Mouse (Mus musculus) kidney, postnatal 0 days (tissue): Measurements from ENCODE around the gene Ccm2l. TPM values are rescaled to one million over a fixed set of nuclear protein-coding genes. Genes with fewer than 3 reads are reported as not detected.

ENCODE experiments used
- ATAC-seq: fragments of 200-750 bp; cut with Nextera tagmentation; replicated peaks from 2 replicates; pipeline ENCODE4 v1.8.0; 2017; ENCODE audit warnings: low read depth, moderate number of reproducible peaks, moderate TSS enrichment, moderate library complexity; ENCODE audit not compliant: low FRiP score
- DNase-seq: peaks from one replicate; pipeline ENCODE4 v3.0.0-alpha.2; 2016; ENCODE audit warnings: low spot score
- H3K27ac ChIP-seq: fragments of 300-500 bp; sonication (generic); 2 replicates; pipeline ENCODE4 v1.5.1; 2014; ENCODE audit warnings: mild to moderate bottlenecking
- H3K27me3 ChIP-seq: fragments of 300-500 bp; sonication (generic); 2 replicates; pipeline ENCODE4 v1.6.1; 2014; ENCODE audit warnings: low read length, mixed read lengths; ENCODE audit not compliant: insufficient read depth
- H3K36me3 ChIP-seq: fragments of 300-500 bp; sonication (generic); 2 replicates; pipeline ENCODE4 v1.6.1; 2014; ENCODE audit warnings: low read length, mixed read lengths; ENCODE audit not compliant: insufficient read depth
- H3K4me1 ChIP-seq: fragments of 300-500 bp; sonication (generic); replicated peaks from 2 replicates; pipeline ENCODE4 v1.6.1; 2014; ENCODE audit warnings: antibody characterized with exemption, low read length, mixed read lengths; ENCODE audit not compliant: insufficient read depth
- H3K4me2 ChIP-seq: fragments of 300-500 bp; sonication (generic); 2 replicates; pipeline ENCODE4 v1.6.1; 2014; ENCODE audit warnings: mild to moderate bottlenecking, low read length, moderate library complexity, mixed read lengths
- H3K4me3 ChIP-seq: fragments of 300-500 bp; sonication (generic); replicated peaks from 2 replicates; pipeline ENCODE4 v1.5.1; 2014; ENCODE audit warnings: low read depth, low read length
- H3K9ac ChIP-seq: fragments of 300-500 bp; sonication (generic); 2 replicates; pipeline ENCODE4 v1.6.1; 2014; ENCODE audit warnings: low read depth, low read length
- H3K9me3 ChIP-seq: fragments of 300-500 bp; sonication (generic); replicated peaks from 2 replicates; pipeline ENCODE4 v1.6.1; 2016; ENCODE audit warnings: low read length, inconsistent platforms, mixed read lengths
- CTCF ChIP-seq: IDR thresholded peaks from 2 replicates; pipeline ENCODE4 v1.5.1; 2016; ENCODE audit warnings: antibody characterized with exemption, low read depth, mild to moderate bottlenecking, moderate library complexity
- WGBS: fragments of 180-500 bp; shearing (Covaris S2); extraction: QIAGEN DNeasy Blood & Tissue Kit; methylation state at CpG from one replicate; pipeline ENCODE4 v1.1.7; 2014; 5-methylcytosine and 5-hydroxymethylcytosine counted together
- polyA plus RNA-seq: library from polyadenylated mRNA; unstranded; fragments of >200 nt; fragmentation: Nextera tagmentation; extraction: Ambion mirVana; gene quantifications from 2 replicates; pipeline ENCODE4 v1.2.1, GENCODE M21; 2015

Ccm2l gene
- polyA plus RNA-seq, 1 experiment from 2014 or later: 3.4 TPM

GRCm38 (mm10) chr2:153125875-153126274, 60.1 kb downstream of the Ccm2l start:
- no peak overlapping the region for H3K9ac ChIP-seq
- no peak overlapping the region for H3K4me2 ChIP-seq
- no peak for TF ChIP-seq CTCF
- no peak for DNase-seq
- H3K36me3 ChIP-seq: no peaks in the 10 kb centered on the region
- WGBS: 50% methylated on average over 5 of the region's 5 CpGs
- H3K27ac ChIP-seq: no peak overlapping the region
- H3K4me1 ChIP-seq: no peaks in the 10 kb centered on the region
- no peaks in the 10 kb centered on the region for H3K9me3 ChIP-seq
- H3K27me3 ChIP-seq: no peaks in the 10 kb centered on the region
- ATAC-seq: no peak
- H3K4me3 ChIP-seq: no peak overlapping the region

GRCm38 (mm10) chr2:153131019-153131418, 65.3 kb downstream of the Ccm2l start:
- TF ChIP-seq CTCF: peak; percentile 64
- Histone ChIP-seq H3K4me1 (no peaks in the 10 kb centered on the region), H3K27me3 (no peaks in the 10 kb centered on the region), H3K4me2 (no peak overlapping the region), H3K36me3 (no peaks in the 10 kb centered on the region), H3K27ac (no peak overlapping the region), H3K4me3 (no peak overlapping the region), H3K9me3 (no peaks in the 10 kb centered on the region), H3K9ac (no peak overlapping the region)
- ATAC-seq (no peak), DNase-seq (peak; percentile 33)
- WGBS: 26% methylated on average over 6 of the region's 6 CpGs

Other genes with a start within 250 kb of the Ccm2l start
- 95.6 and 98.7 TPM in 2 replicates for gene Bcl2l1, start 234.2 kb upstream of the Ccm2l start, polyA plus RNA-seq
- gene Tpx2, start 218.0 kb upstream of the Ccm2l start, polyA plus RNA-seq: 37.3 and 41.4 TPM in 2 replicates
- 0.14 and 0.21 TPM in 2 replicates for gene Mylk2, start 154.6 kb upstream of the Ccm2l start, polyA plus RNA-seq
- 9.4 and 10.4 TPM in 2 replicates for gene Foxs1, start 132.7 kb upstream of the Ccm2l start, polyA plus RNA-seq
- gene Dusp15, start 114.3 kb upstream of the Ccm2l start, polyA plus RNA-seq: 6.9 and 8.8 TPM in 2 replicates
- gene Ttll9, start 103.5 kb upstream of the Ccm2l start, polyA plus RNA-seq: 0.64 and 0.75 TPM in 2 replicates
- gene Pdrg1, start 50.5 kb upstream of the Ccm2l start, polyA plus RNA-seq: 103 and 109 TPM in 2 replicates
- not detected in 2 replicates for gene Xkr7, start 34.1 kb upstream of the Ccm2l start, polyA plus RNA-seq
- 3.6 and 4.3 TPM in 2 replicates for gene Hck, start 42.5 kb downstream of the Ccm2l start, polyA plus RNA-seq
- 68.1 and 74.5 TPM in 2 replicates for gene Tm9sf4, start 95.3 kb downstream of the Ccm2l start, polyA plus RNA-seq
- gene Tspyl3, start 159.5 kb downstream of the Ccm2l start, polyA plus RNA-seq: 9.3 and 10.6 TPM in 2 replicates
- 7.8 and 8.2 TPM in 2 replicates for gene Plagl2, start 175.5 kb downstream of the Ccm2l start, polyA plus RNA-seq
- 3.6 and 4.6 TPM in 2 replicates for gene Pofut1, start 175.6 kb downstream of the Ccm2l start, polyA plus RNA-seq
- 6.0 and 6.7 TPM in 2 replicates for gene Kif3b, start 225.5 kb downstream of the Ccm2l start, polyA plus RNA-seq